Mouse (Mus musculus): Measurements from ENCODE around the gene Ppp4r3a. TPM values are rescaled to one million over a fixed set of nuclear protein-coding genes. Genes with fewer than 3 reads are reported as not detected.

Gene Ppp4r3a
- polyA plus RNA-seq (2015; fragmentation: Illumina TruSeq; extraction: RNeasy Lipid Tissue Mini Kit (QIAGEN cat#74804); ENCODE audit: insufficient read depth, low replicate concordance) = 122 TPM

GRCm38 (mm10) chr12:101083076-101083838 lies at the start of gene Ppp4r3a:
Ppp4r3a (minus strand) TSS chr12:101083702.

DNA sequence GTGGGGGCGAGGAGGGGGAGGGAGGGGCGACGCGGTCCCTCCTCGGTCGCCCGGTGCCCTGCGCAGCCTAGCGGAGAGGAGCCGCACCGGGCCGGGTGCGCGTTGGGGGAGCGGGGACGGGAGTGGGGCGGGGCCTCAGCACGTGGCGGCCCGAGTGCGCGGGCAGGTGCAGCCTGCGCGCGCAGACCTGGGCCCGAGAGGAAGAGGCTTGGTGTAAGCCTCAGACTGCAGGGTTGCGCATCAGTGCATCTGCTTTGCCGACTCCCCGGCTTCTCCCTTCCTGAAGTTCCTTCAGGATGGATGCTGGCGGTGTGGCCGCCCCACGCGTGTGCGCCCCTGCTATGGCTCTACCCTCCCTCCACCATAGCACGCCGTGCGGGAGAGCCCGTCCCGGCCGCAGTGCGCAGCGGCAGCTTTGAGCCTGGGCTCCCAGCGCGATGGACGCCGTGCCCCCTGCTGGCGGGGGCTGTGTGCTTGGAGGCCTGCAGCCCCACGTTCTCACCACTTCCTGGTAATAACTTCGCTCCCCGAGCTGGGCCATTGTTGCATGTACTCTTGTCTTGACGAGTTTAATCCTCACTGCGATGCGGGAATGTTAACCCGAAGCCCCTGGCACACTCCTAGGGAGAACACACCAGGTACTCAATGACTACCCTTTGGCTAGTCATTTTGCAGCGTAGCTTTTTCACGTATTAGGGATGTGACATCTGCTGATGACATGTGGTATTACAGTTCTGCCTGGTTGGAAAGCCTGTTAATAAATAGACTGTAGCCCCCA lies 54.4 kb downstream of the Ppp4r3a start, which contains the start of gene Ccdc88c:
Gene Ccdc88c, minus strand, starts transcription at position 103 of the 778 bp plus-strand sequence.

Other genes with a start within 250 kb of the Ppp4r3a start
- 7.0 TPM for gene Gpr68, start 175.5 kb downstream of the Ppp4r3a start, polyA plus RNA-seq (2015; fragmentation: Illumina TruSeq; extraction: RNeasy Lipid Tissue Mini Kit (QIAGEN cat#74804); ENCODE audit: insufficient read depth, low replicate concordance)
- gene Ccdc88c, start 54.6 kb downstream of the Ppp4r3a start, polyA plus RNA-seq (2015; fragmentation: Illumina TruSeq; extraction: RNeasy Lipid Tissue Mini Kit (QIAGEN cat#74804); ENCODE audit: insufficient read depth, low replicate concordance) = 112 TPM

All from spleen, adult 10 weeks (tissue).